Mouse (Mus musculus) mouse trophoblast stem cell (cell line): ENCODE data around the gene Tmem63b.

Experiments used
- in situ Hi-C, 2 experiments: fragments of 300-500 bp; cut with MseI, MboI; formaldehyde crosslinking; loops; 2 replicates in 1 of 2; 3 replicates in 1 of 2; pipeline ENCODE4 v1.15.1; 2025

Gene Tmem63b

GRCm38 (mm10) chr17:45707376-45707775, 20.7 kb upstream of the Tmem63b start:
- in situ Hi-C loops: no loop called here

- in situ Hi-C loops: no loop called here
These were observed 20.1 kb upstream of the Tmem63b start for GRCm38 (mm10) chr17:45706796-45707195.

GRCm38 (mm10) chr17:45703187-45703586, 16.5 kb upstream of the Tmem63b start:
- in situ Hi-C loops: no loop called here

GRCm38 (mm10) chr17:45702254-45702653, 15.5 kb upstream of the Tmem63b start:
- in situ Hi-C loops: no loop called here

- in situ Hi-C loops: no loop called here
These were observed 14.5 kb upstream of the Tmem63b start for GRCm38 (mm10) chr17:45701236-45701591.

GRCm38 (mm10) chr17:45700496-45701235, 14.0 kb upstream of the Tmem63b start:
- in situ Hi-C loops: no loop called here

GRCm38 (mm10) chr17:45699039-45699740, 12.5 kb upstream of the Tmem63b start:
- in situ Hi-C loops: no loop called here

GRCm38 (mm10) chr17:45698368-45698767, 11.7 kb upstream of the Tmem63b start:
- in situ Hi-C loops: no loop called here

GRCm38 (mm10) chr17:45696981-45697380, 10.3 kb upstream of the Tmem63b start:
- in situ Hi-C loops: no loop called here

GRCm38 (mm10) chr17:45695227-45696120, 8.8 kb upstream of the Tmem63b start:
- in situ Hi-C loops: no loop called here

GRCm38 (mm10) chr17:45693812-45694565, 7.3 kb upstream of the Tmem63b start:
- in situ Hi-C loops: no loop called here

GRCm38 (mm10) chr17:45692159-45692558, 5.5 kb upstream of the Tmem63b start:
- in situ Hi-C loops: no loop called here

GRCm38 (mm10) chr17:45690044-45690443, 3.3 kb upstream of the Tmem63b start:
- in situ Hi-C loops: no loop called here

GRCm38 (mm10) chr17:45689120-45689519, 2.4 kb upstream of the Tmem63b start:
- in situ Hi-C loops: no loop called here

GRCm38 (mm10) chr17:45686093-45686619, 549 bp downstream of the Tmem63b start, which contains the start of gene Mrpl14:
Mrpl14 (plus strand) TSS chr17:45686322.
- in situ Hi-C loops: no loop called here

GRCm38 (mm10) chr17:45685171-45686092, 1.3 kb downstream of the Tmem63b start:
- in situ Hi-C loops: no loop called here

GRCm38 (mm10) chr17:45684667-45685131, 2.0 kb downstream of the Tmem63b start:
- in situ Hi-C loops: no loop called here

GRCm38 (mm10) chr17:45682843-45683242, 3.9 kb downstream of the Tmem63b start:
- in situ Hi-C loops: no loop called here

GRCm38 (mm10) chr17:45681588-45681987, 5.1 kb downstream of the Tmem63b start:
- in situ Hi-C loops: no loop called here
